Mouse (Mus musculus) C2C12 (cell line): ENCODE measurements around the gene Trim67.

Experiments
- CEBPB ChIP-seq: IDR thresholded peaks from one replicate; pipeline ENCODE4 v1.6.1; 2011; ENCODE audit warnings: low read depth, mild to moderate bottlenecking, control low read depth, moderate library complexity
- CTCF ChIP-seq: IDR thresholded peaks from one replicate; pipeline ENCODE4 v1.5.1; 2011; ENCODE audit not compliant: control insufficient read depth, insufficient read depth, insufficient read length
- FOSL1 ChIP-seq: IDR thresholded peaks from one replicate; pipeline ENCODE4 v1.8.0; 2011; ENCODE audit warnings: mild to moderate bottlenecking, low read length; ENCODE audit not compliant: poor library complexity, insufficient read depth, severe bottlenecking
- MAX ChIP-seq: IDR thresholded peaks from one replicate; pipeline ENCODE4 v1.6.1; 2011; ENCODE audit warnings: mild to moderate bottlenecking, control low read depth
- USF1 ChIP-seq: IDR thresholded peaks from one replicate; pipeline ENCODE4 v1.6.1; 2011; ENCODE audit warnings: low read depth, mild to moderate bottlenecking, control low read depth, moderate library complexity

DNA sequence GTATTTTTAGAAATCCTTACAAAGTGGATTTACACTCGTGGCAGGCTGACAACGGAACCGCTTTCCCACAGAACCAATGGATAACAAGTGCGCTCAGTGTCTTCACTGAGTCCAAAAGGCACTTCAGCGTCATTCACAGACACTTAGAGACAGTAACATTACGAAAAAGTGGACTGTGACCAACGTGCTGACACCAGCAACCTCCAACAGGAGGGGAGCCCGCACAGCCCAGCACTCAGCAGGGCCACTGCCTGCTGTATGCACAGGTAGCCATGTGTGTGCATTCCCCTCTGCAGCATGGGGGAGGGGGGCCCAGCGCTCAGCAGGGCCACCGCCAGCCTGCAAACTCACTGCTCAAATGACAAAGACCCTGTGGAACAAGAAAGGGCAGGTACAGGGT, 46.5 kb downstream of the Trim67 start:
- no peak for TF ChIP-seq CTCF
- no peak for TF ChIP-seq USF1
- no peak for TF ChIP-seq FOSL1
- no peak for TF ChIP-seq MAX
- no peak for TF ChIP-seq CEBPB
